Mouse (Mus musculus): Measurements from ENCODE around the gene Trappc10. TPM values are rescaled to one million over a fixed set of nuclear protein-coding genes. Genes with fewer than 3 reads are reported as not detected.

Trappc10 gene
- polyA plus RNA-seq, 1 experiment: 22.0 TPM

DNA sequence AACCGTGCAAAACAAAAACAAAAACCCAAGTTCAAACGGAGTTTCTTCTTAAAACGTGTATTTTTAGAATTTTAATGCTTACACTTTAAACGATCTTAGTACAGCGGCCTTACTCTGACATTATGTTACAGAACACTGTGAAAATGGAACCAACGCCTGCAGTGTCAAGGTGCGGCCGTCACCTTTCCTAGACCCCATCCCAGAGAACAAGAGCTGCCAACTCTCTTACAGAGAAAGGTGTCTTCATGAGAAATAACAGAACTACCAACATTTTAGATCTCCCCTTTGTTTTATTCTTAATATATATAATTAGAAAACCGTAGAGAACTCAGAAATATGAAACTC lies 59.1 kb downstream of the Trappc10 start:
- H3K4me3 ChIP-seq (ENCODE audit: low read depth, low read length): peak overlapping the region; percentile 51
- no peaks in the 10 kb centered on the region for H3K9me3 ChIP-seq (replicated peaks; ENCODE audit: control insufficient read depth, insufficient read depth, low read length, poor library complexity, severe bottlenecking)
- H3K27ac ChIP-seq (ENCODE audit: insufficient read depth, low read length): no peak overlapping the region
- peaks cover 16% of the 10 kb centered on the region for H3K36me3 ChIP-seq (ENCODE audit: control insufficient read depth, insufficient read depth, low read length, poor library complexity, severe bottlenecking)
- no peak overlapping the region for H3K9ac ChIP-seq (ENCODE audit: low read depth, poor library complexity, severe bottlenecking)
- no peak for TF ChIP-seq EP300 (IDR thresholded peaks at IDR 0.05; ENCODE audit: insufficient read depth, low read depth, low read length)
- TF ChIP-seq POLR2A (IDR thresholded peaks at IDR 0.05; ENCODE audit: insufficient read depth, low read length): no peak
- TF ChIP-seq CTCF (IDR thresholded peaks at IDR 0.05; ENCODE audit: low read depth, low read length): no peak
- H3K4me1 ChIP-seq (ENCODE audit: control insufficient read depth, insufficient read depth, low read length): no peaks in the 10 kb centered on the region
- H3K27me3 ChIP-seq (ENCODE audit: control insufficient read depth, insufficient read depth, low read length, poor library complexity, severe bottlenecking): no peaks in the 10 kb centered on the region

DNA sequence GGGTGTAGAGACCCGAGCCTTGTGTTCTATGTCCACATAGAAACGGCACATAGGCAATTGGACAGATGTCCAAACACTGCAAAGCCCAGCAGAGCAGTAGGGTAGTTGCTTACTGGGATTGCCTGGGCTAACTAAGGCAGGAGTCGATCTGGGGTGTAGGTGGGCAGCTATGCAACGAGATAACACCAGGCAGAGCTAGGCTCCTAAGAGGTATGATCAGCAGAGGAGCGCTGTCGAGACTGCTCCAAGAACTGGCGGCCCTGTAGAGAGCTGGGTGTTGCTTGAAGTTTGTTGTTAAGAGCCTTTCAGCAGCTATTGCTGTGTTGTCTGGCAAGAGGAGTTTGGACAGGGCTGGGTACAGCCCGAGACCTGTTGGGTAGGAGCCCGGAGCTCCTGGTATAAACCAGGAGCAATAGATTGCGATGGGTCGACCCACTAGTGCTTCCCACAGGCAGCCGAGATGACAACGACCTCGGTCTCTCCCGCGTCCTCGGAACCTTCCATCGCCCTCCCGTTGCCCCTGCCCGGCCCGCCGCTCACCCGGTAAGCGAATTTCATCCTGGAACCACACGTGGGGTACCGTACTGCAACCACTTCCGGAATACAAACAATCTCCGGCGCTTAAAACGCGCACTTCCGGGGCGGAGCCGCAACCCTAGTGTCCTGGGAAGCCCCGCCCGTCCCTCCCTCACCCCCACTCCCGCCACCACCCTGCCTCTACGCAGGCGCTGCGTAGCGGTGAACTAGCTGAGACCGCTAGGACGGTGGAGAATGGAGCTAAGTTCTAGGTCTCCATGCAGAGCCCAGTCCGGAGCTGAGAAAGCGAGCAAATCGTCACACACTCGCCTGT lies 59.7 kb downstream of the Trappc10 start, which contains the start of gene Pwp2:
Pwp2 (minus strand) TSS at position 619 of the 850 bp plus-strand sequence.
- H3K4me1 ChIP-seq (ENCODE audit: control insufficient read depth, insufficient read depth, low read length): no peaks in the 10 kb centered on the region
- H3K36me3 ChIP-seq (ENCODE audit: control insufficient read depth, insufficient read depth, low read length, poor library complexity, severe bottlenecking): peaks cover 16% of the 10 kb centered on the region
- H3K27ac ChIP-seq (ENCODE audit: insufficient read depth, low read length): no peak within 1 kb of the TSS
- H3K9ac ChIP-seq (ENCODE audit: low read depth, poor library complexity, severe bottlenecking): peak within 1 kb of the TSS; percentile 55
- H3K9me3 ChIP-seq (replicated peaks; ENCODE audit: control insufficient read depth, insufficient read depth, low read length, poor library complexity, severe bottlenecking): no peaks in the 10 kb centered on the region
- peak within 1 kb of the TSS; percentile 84 for H3K4me3 ChIP-seq (ENCODE audit: low read depth, low read length)
- H3K27me3 ChIP-seq (ENCODE audit: control insufficient read depth, insufficient read depth, low read length, poor library complexity, severe bottlenecking): no peaks in the 10 kb centered on the region
- TF ChIP-seq POLR2A (IDR thresholded peaks at IDR 0.05; ENCODE audit: insufficient read depth, low read length) (peak; percentile 41), CTCF (IDR thresholded peaks at IDR 0.05; ENCODE audit: low read depth, low read length) (no peak)

DNA sequence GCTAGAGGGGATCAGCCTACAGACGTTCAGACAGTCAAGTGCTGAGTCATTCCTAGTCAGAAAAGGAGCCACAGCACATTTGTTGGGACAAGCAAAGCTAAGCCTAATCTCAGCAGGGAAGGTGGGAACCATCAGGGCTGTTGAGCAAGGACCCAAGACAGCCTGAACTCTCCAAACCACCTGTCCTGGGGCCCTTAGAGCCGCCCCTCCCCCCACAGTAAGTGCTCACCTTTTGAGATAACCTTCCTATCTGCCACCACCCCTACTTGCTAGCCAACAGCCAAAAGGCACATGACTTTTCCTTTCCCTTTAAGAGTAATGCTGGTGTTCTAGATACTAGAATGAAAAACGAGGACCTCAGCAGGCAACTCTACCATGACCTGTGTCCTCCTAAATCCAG lies 60.9 kb downstream of the Trappc10 start:
- H3K4me3 ChIP-seq (ENCODE audit: low read depth, low read length): no peak overlapping the region

DNA sequence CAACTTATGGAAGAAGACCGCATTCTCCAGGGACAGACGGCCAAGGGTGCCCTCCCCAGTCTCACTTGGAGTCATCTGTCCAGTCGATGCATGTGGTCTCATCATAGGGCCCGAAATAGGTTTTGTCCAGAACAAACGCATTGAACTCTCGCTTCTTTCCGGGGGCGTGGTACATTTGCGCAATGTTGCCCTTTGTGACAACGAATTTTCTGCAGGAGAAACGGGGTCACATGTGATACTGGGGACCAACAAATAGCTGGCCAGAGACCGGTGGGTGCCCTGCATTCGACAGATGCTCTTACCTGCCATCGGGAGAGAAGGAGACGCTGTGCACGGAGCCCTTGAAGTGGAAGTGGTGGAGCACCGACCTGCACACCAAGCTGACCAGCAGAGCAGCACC lies 62.1 kb downstream of the Trappc10 start:
- Histone ChIP-seq H3K36me3 (ENCODE audit: control insufficient read depth, insufficient read depth, low read length, poor library complexity, severe bottlenecking) (peaks cover 30% of the 10 kb centered on the region), H3K9me3 (replicated peaks; ENCODE audit: control insufficient read depth, insufficient read depth, low read length, poor library complexity, severe bottlenecking) (no peaks in the 10 kb centered on the region), H3K4me3 (ENCODE audit: low read depth, low read length) (no peak overlapping the region), H3K27ac (ENCODE audit: insufficient read depth, low read length) (no peak overlapping the region), H3K4me1 (ENCODE audit: control insufficient read depth, insufficient read depth, low read length) (no peaks in the 10 kb centered on the region), H3K9ac (ENCODE audit: low read depth, poor library complexity, severe bottlenecking) (no peak overlapping the region), H3K27me3 (ENCODE audit: control insufficient read depth, insufficient read depth, low read length, poor library complexity, severe bottlenecking) (no peaks in the 10 kb centered on the region)
- no peak for TF ChIP-seq EP300 (IDR thresholded peaks at IDR 0.05; ENCODE audit: insufficient read depth, low read depth, low read length)
- no peak for TF ChIP-seq CTCF (IDR thresholded peaks at IDR 0.05; ENCODE audit: low read depth, low read length)
- no peak for TF ChIP-seq POLR2A (IDR thresholded peaks at IDR 0.05; ENCODE audit: insufficient read depth, low read length)

More for the DNA sequence above, 60.9 kb downstream of the Trappc10 start:
- no peaks in the 10 kb centered on the region for H3K4me1 ChIP-seq (ENCODE audit: control insufficient read depth, insufficient read depth, low read length)
- TF ChIP-seq CTCF (IDR thresholded peaks at IDR 0.05; ENCODE audit: low read depth, low read length) (no peak), POLR2A (IDR thresholded peaks at IDR 0.05; ENCODE audit: insufficient read depth, low read length) (no peak), EP300 (IDR thresholded peaks at IDR 0.05; ENCODE audit: insufficient read depth, low read depth, low read length) (no peak)
- H3K9ac ChIP-seq (ENCODE audit: low read depth, poor library complexity, severe bottlenecking): no peak overlapping the region
- no peaks in the 10 kb centered on the region for H3K9me3 ChIP-seq (replicated peaks; ENCODE audit: control insufficient read depth, insufficient read depth, low read length, poor library complexity, severe bottlenecking)
- no peak overlapping the region for H3K27ac ChIP-seq (ENCODE audit: insufficient read depth, low read length)
- peaks cover 18% of the 10 kb centered on the region for H3K36me3 ChIP-seq (ENCODE audit: control insufficient read depth, insufficient read depth, low read length, poor library complexity, severe bottlenecking)
- H3K27me3 ChIP-seq (ENCODE audit: control insufficient read depth, insufficient read depth, low read length, poor library complexity, severe bottlenecking): no peaks in the 10 kb centered on the region

DNA sequence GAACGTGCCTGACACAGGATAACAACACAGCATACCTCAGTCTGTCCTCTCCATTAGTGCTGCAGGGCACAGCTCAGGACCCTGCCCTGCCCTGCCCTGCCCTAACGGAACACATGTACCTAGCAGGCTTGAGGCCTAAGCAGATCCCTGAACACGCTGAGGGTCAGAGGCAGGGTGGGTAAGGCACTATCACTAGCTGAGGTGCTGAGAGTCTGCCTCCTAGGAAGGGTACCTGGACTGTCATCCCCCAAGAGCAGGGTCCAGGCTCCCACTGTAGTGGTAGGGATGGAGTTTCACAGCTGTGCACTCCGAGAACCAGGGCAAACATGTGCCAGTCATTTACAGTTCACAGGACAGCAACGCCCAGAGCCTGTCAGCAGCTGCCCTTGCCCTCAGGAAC lies 70.0 kb downstream of the Trappc10 start:
- TF ChIP-seq CTCF (IDR thresholded peaks at IDR 0.05; ENCODE audit: low read depth, low read length) (no peak), EP300 (IDR thresholded peaks at IDR 0.05; ENCODE audit: insufficient read depth, low read depth, low read length) (no peak), POLR2A (IDR thresholded peaks at IDR 0.05; ENCODE audit: insufficient read depth, low read length) (no peak)
- H3K9ac ChIP-seq (ENCODE audit: low read depth, poor library complexity, severe bottlenecking): no peak overlapping the region
- no peaks in the 10 kb centered on the region for H3K27me3 ChIP-seq (ENCODE audit: control insufficient read depth, insufficient read depth, low read length, poor library complexity, severe bottlenecking)
- H3K4me3 ChIP-seq (ENCODE audit: low read depth, low read length): no peak overlapping the region
- peaks cover 54% of the 10 kb centered on the region for H3K36me3 ChIP-seq (ENCODE audit: control insufficient read depth, insufficient read depth, low read length, poor library complexity, severe bottlenecking)
- no peak overlapping the region for H3K27ac ChIP-seq (ENCODE audit: insufficient read depth, low read length)
- H3K9me3 ChIP-seq (replicated peaks; ENCODE audit: control insufficient read depth, insufficient read depth, low read length, poor library complexity, severe bottlenecking): no peaks in the 10 kb centered on the region
- H3K4me1 ChIP-seq (ENCODE audit: control insufficient read depth, insufficient read depth, low read length): no peaks in the 10 kb centered on the region

DNA sequence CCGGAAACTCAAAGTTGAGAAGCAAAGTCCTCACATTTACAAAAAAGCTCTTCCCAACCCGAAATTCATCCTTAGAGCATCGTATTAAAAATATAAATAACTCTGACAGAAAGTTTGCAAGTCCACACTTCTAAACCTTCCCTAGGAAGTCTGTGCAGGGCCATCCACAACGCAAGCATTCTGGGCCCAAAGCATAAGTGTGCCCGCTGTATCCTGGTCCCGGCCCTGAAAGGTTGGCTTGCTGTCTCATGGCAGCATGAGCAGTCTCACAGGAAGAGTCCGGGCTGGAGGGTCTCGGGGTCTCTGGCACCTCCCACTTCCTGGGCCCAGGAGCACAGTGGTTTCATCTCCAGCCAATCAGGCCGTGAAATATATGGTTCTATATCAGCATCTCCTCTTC lies 72.9 kb downstream of the Trappc10 start:
- Histone ChIP-seq H3K36me3 (ENCODE audit: control insufficient read depth, insufficient read depth, low read length, poor library complexity, severe bottlenecking) (peaks cover 34% of the 10 kb centered on the region), H3K9ac (ENCODE audit: low read depth, poor library complexity, severe bottlenecking) (no peak overlapping the region), H3K27ac (ENCODE audit: insufficient read depth, low read length) (no peak overlapping the region), H3K27me3 (ENCODE audit: control insufficient read depth, insufficient read depth, low read length, poor library complexity, severe bottlenecking) (no peaks in the 10 kb centered on the region), H3K9me3 (replicated peaks; ENCODE audit: control insufficient read depth, insufficient read depth, low read length, poor library complexity, severe bottlenecking) (no peaks in the 10 kb centered on the region), H3K4me3 (ENCODE audit: low read depth, low read length) (no peak overlapping the region), H3K4me1 (ENCODE audit: control insufficient read depth, insufficient read depth, low read length) (no peaks in the 10 kb centered on the region)
- no peak for TF ChIP-seq EP300 (IDR thresholded peaks at IDR 0.05; ENCODE audit: insufficient read depth, low read depth, low read length)
- TF ChIP-seq POLR2A (IDR thresholded peaks at IDR 0.05; ENCODE audit: insufficient read depth, low read length): no peak
- TF ChIP-seq CTCF (IDR thresholded peaks at IDR 0.05; ENCODE audit: low read depth, low read length): no peak

All from ES-Bruce4 (cell line).